Mouse (Mus musculus) neutrophil, adult 83 days (primary cell): ENCODE measurements around the gene Fmr1. TPM values are rescaled to one million over a fixed set of nuclear protein-coding genes. Genes with fewer than 3 reads are reported as not detected.

Experiments used
- total RNA-seq, 2 experiments: library from RNA; stranded (reverse); gene quantifications; one replicate each; pipeline ENCODE4 v1.2.4; 2023

Fmr1 gene
- 10 to 100 TPM; 54.3 to 55.4 TPM for total RNA-seq

GRCm38 (mm10) chrX:68678333-68678740 is at the start of gene Fmr1:
TSS of gene Fmr1 (plus strand) at chrX:68678541.

GRCm38 (mm10) chrX:68761606-68762005 is 83.3 kb downstream of the Fmr1 start, which contains the start of gene Fmr1nb:
TSS of gene Fmr1nb (plus strand) at chrX:68761839.

Other genes with a start within 250 kb of the Fmr1 start
- not detected for gene Fmr1nb, start 83.3 kb downstream of the Fmr1 start, total RNA-seq
- 1 to 10 TPM in 1 of 2 experiments, under 1 TPM in 1; 0.33 to 1.1 TPM for gene Gm14698, start 142.6 kb downstream of the Fmr1 start, total RNA-seq
- not detected for gene Gm6812, start 214.5 kb downstream of the Fmr1 start, total RNA-seq